ENCODE assay signal across 19 mouse cellular contexts in genomic region chr6:95731570-95732367, GRCm38 (mm10). TPM values are rescaled to one million over a fixed set of nuclear protein-coding genes. Genes with fewer than 3 reads are reported as not detected.
DNase-seq lines count a peak whose midpoint lies in the region; ATAC-seq lines count a peak whose summit lies in the region.
"Had no signal": no experiment of that assay in that cellular context is flagged by ENCODE, and none has a peak within 500 bp of the region (broad histone marks: within the 10 kb centered on the region; RNA-seq: fewer than 3 reads in every experiment).

No protein-coding gene starts in this region.

- no peaks in the 10 kb centered on the region for H3K9me3 ChIP-seq in lung, embryonic 16.5 days (ENCODE audit: control insufficient read depth, low read length)
- H3K9me3 ChIP-seq: hindbrain, embryonic 15.5 days; limb, embryonic 12.5 days; midbrain, embryonic 10.5 days had no signal

- peak; percentile 9 for DNase-seq in adrenal gland, postnatal 14 days
- DNase-seq in adrenal gland, adult 2 months = no peak
- no peak for DNase-seq in lung, postnatal 14 days
- peak; percentile 20 for DNase-seq in embryo, embryonic 11.5 days (ENCODE audit: low read depth, low spot score)
- peak; percentile 37 to 68 for DNase-seq in kidney, postnatal 25 days
- no peak for DNase-seq in spleen, adult 12 weeks (ENCODE audit: low spot score)
- no peak for DNase-seq in testis, postnatal 14 days (ENCODE audit: low spot score)
- DNase-seq: cerebellum, adult 11-12 months; cerebellum, postnatal 36 days; gastrocnemius, adult 2 months; heart, postnatal 10 days; thymus, postnatal 36 days had no signal

- H3K9ac ChIP-seq in lung, embryonic 16.5 days (ENCODE audit: low read length) = no peak overlapping the region
- H3K9ac ChIP-seq: hindbrain, embryonic 15.5 days; limb, embryonic 12.5 days had no signal

- 35% methylated on average over 11 of the region's 11 CpGs for WGBS in lung, embryonic 16.5 days

- H3K36me3 ChIP-seq in lung, embryonic 16.5 days (ENCODE audit: control insufficient read depth, insufficient read depth, low read length) = no peaks in the 10 kb centered on the region
- H3K36me3 ChIP-seq: hindbrain, embryonic 15.5 days; limb, embryonic 12.5 days; midbrain, embryonic 10.5 days had no signal

- no peak overlapping the region for H3K4me2 ChIP-seq in lung, embryonic 16.5 days (ENCODE audit: low read depth, low read length)
- H3K4me2 ChIP-seq: hindbrain, embryonic 15.5 days; limb, embryonic 12.5 days had no signal

- 0 out of 2 replicates have a peak, but pooled peaks cover 3% of the 10 kb centered on the region for H3K4me1 ChIP-seq in lung, embryonic 16.5 days (replicated peaks; ENCODE audit: control insufficient read depth, insufficient read depth, low read length)
- H3K4me1 ChIP-seq: hindbrain, embryonic 15.5 days had no signal

- H3K27ac ChIP-seq in lung, embryonic 16.5 days (ENCODE audit: low read length) = no peak overlapping the region
- H3K27ac ChIP-seq: gastrocnemius, adult 2 months; hindbrain, embryonic 15.5 days; limb, embryonic 12.5 days; midbrain, embryonic 10.5 days had no signal

- ATAC-seq in lung, embryonic 16.5 days (ENCODE audit: low read depth) = peak; percentile 60
- ATAC-seq: forebrain, embryonic 16.5 days had no signal

- no peak overlapping the region for H3K4me3 ChIP-seq in lung, embryonic 16.5 days (ENCODE audit: low read length)
- H3K4me3 ChIP-seq: gastrocnemius, adult 2 months; hindbrain, embryonic 15.5 days; limb, embryonic 12.5 days; midbrain, embryonic 10.5 days; myocyte had no signal

- H3K27me3 ChIP-seq in lung, embryonic 16.5 days (ENCODE audit: control insufficient read depth, insufficient read depth, low read depth, low read length) = no peaks in the 10 kb centered on the region
- H3K27me3 ChIP-seq: CH12.LX; hindbrain, embryonic 15.5 days; limb, embryonic 12.5 days had no signal

RNA-seq across cellular contexts. Expression of gene Suclg2, which starts 13.2 kb away (rescaled TPM):
- total RNA-seq in adrenal gland, postnatal 14 days (2021) = 135 and 141 TPM in 2 replicates
- total RNA-seq in adrenal gland, adult 2 months (2021) = 100 to 1,000 TPM; 121 to 173 TPM
- polyA plus RNA-seq in adrenal gland, adult 2 months (2012; rRNA removed) = 16.9 and 23.0 TPM in 2 replicates
- 66.2 and 67.7 TPM in 2 replicates for polyA plus RNA-seq in lung, embryonic 16.5 days (2015; fragmentation: Nextera tagmentation; extraction: Ambion mirVana)

Comparison
In these comparisons a context has a peak if more than half of its experiments do, and no peak if none do; other contexts are left out.
1. DNase-seq: peak in adrenal gland, postnatal 14 days (single experiment), embryo, embryonic 11.5 days (single experiment) and kidney, postnatal 25 days (2 of 2); none in adrenal gland, adult 2 months (single experiment), lung, postnatal 14 days (single experiment), spleen, adult 12 weeks (single experiment) and testis, postnatal 14 days (single experiment).